Mouse (Mus musculus) right cerebral cortex, postnatal 36 days (tissue): ENCODE data around the gene Pcbp3.

Experiments used
- DNase-seq, 2 experiments: peaks; one replicate each; pipeline ENCODE4 v3.0.0; 2022; ENCODE audit warnings: low spot score in 2 of 2, mixed read lengths in 1 of 2

Pcbp3 gene

GRCm38 (mm10) chr10:76801841-76802499 lies 159.7 kb downstream of the Pcbp3 start:
- peak in 1 of 2 experiments; percentile 35 for DNase-seq

- no peak for DNase-seq
Measured at GRCm38 (mm10) chr10:76801237-76801641, 160.4 kb downstream of the Pcbp3 start.

GRCm38 (mm10) chr10:76798751-76799585 lies 162.7 kb downstream of the Pcbp3 start:
- DNase-seq: no peak

- no peak for DNase-seq
Measured at GRCm38 (mm10) chr10:76794102-76794501, 167.6 kb downstream of the Pcbp3 start.

GRCm38 (mm10) chr10:76791475-76791874 lies 170.2 kb downstream of the Pcbp3 start:
- no peak for DNase-seq

- no peak for DNase-seq
Measured at GRCm38 (mm10) chr10:76789885-76790284, 171.8 kb downstream of the Pcbp3 start.

- no peak for DNase-seq
Measured at GRCm38 (mm10) chr10:76785312-76785711, 176.4 kb downstream of the Pcbp3 start.

GRCm38 (mm10) chr10:76779225-76779624 lies 182.5 kb downstream of the Pcbp3 start:
- no peak for DNase-seq

- DNase-seq: no peak
Measured at GRCm38 (mm10) chr10:76771624-76772023, 190.1 kb downstream of the Pcbp3 start.

- no peak for DNase-seq
Measured at GRCm38 (mm10) chr10:76771086-76771485, 190.6 kb downstream of the Pcbp3 start.

- DNase-seq: no peak
Measured at GRCm38 (mm10) chr10:76769581-76769980, 192.1 kb downstream of the Pcbp3 start.

GRCm38 (mm10) chr10:76766196-76766595 lies 195.5 kb downstream of the Pcbp3 start:
- no peak for DNase-seq

- DNase-seq: no peak
Measured at GRCm38 (mm10) chr10:76764927-76765326, 196.8 kb downstream of the Pcbp3 start.

GRCm38 (mm10) chr10:76763016-76763415 lies 198.7 kb downstream of the Pcbp3 start:
- no peak for DNase-seq

GRCm38 (mm10) chr10:76762411-76762810 lies 199.3 kb downstream of the Pcbp3 start:
- DNase-seq: no peak

- DNase-seq: no peak
Measured at GRCm38 (mm10) chr10:76759878-76760277, 201.8 kb downstream of the Pcbp3 start.

- DNase-seq: no peak
Measured at GRCm38 (mm10) chr10:76753640-76754039, 208.0 kb downstream of the Pcbp3 start.

- peak; percentile 52 to 80 for DNase-seq
Measured at GRCm38 (mm10) chr10:76744267-76744666, 217.4 kb downstream of the Pcbp3 start.

GRCm38 (mm10) chr10:76736764-76737163 lies 224.9 kb downstream of the Pcbp3 start:
- DNase-seq: no peak

- DNase-seq: peak; percentile 64 to 74
Measured at GRCm38 (mm10) chr10:76734979-76735378, 226.7 kb downstream of the Pcbp3 start.

- no peak for DNase-seq
Measured at GRCm38 (mm10) chr10:76733677-76734068, 228.0 kb downstream of the Pcbp3 start.

- peak in 1 of 2 experiments; percentile 56 for DNase-seq
Measured at GRCm38 (mm10) chr10:76732881-76733676, 228.6 kb downstream of the Pcbp3 start.
